Mouse (Mus musculus) R1 (cell line): ENCODE measurements around the gene Sf3b3.

ENCODE experiments used
- DNase-seq: peaks from one replicate; pipeline ENCODE4 v3.0.0-alpha.2; 2018; ENCODE audit warnings: low read depth, low spot score

The Sf3b3 gene

GRCm38 (mm10) chr8:110808495-110809472 is 37.8 kb downstream of the Sf3b3 start:
- DNase-seq, result peak; percentile 93

GRCm38 (mm10) chr8:110806146-110806545 is 40.4 kb downstream of the Sf3b3 start:
- DNase-seq, result no peak

GRCm38 (mm10) chr8:110805669-110806068 is 40.9 kb downstream of the Sf3b3 start, which contains the start of gene Il34:
Il34 (minus strand) TSS chr8:110805924.
- peak; percentile 79 for DNase-seq

- DNase-seq, result no peak
Observed at GRCm38 (mm10) chr8:110804825-110805514, 41.6 kb downstream of the Sf3b3 start.

- no peak for DNase-seq
Observed at GRCm38 (mm10) chr8:110803856-110804255, 42.7 kb downstream of the Sf3b3 start.

- no peak for DNase-seq
Observed at GRCm38 (mm10) chr8:110802988-110803387, 43.6 kb downstream of the Sf3b3 start.

GRCm38 (mm10) chr8:110797086-110797485 is 49.5 kb downstream of the Sf3b3 start:
- DNase-seq, result no peak

- DNase-seq, result no peak
Observed at GRCm38 (mm10) chr8:110794363-110794965, 52.1 kb downstream of the Sf3b3 start.

GRCm38 (mm10) chr8:110793936-110794335 is 52.7 kb downstream of the Sf3b3 start:
- DNase-seq, result no peak

GRCm38 (mm10) chr8:110793511-110793910 is 53.1 kb downstream of the Sf3b3 start:
- DNase-seq, result no peak

- DNase-seq, result no peak
Observed at GRCm38 (mm10) chr8:110792574-110793200, 53.9 kb downstream of the Sf3b3 start.

- no peak for DNase-seq
Observed at GRCm38 (mm10) chr8:110791164-110791563, 55.4 kb downstream of the Sf3b3 start.

GRCm38 (mm10) chr8:110790270-110790669 is 56.3 kb downstream of the Sf3b3 start:
- no peak for DNase-seq

- DNase-seq, result no peak
Observed at GRCm38 (mm10) chr8:110789571-110789970, 57.0 kb downstream of the Sf3b3 start.

GRCm38 (mm10) chr8:110788981-110789380 is 57.6 kb downstream of the Sf3b3 start:
- DNase-seq, result peak; percentile 68

GRCm38 (mm10) chr8:110787411-110787954 is 59.1 kb downstream of the Sf3b3 start:
- DNase-seq, result no peak

- DNase-seq, result no peak
Observed at GRCm38 (mm10) chr8:110786934-110787333, 59.7 kb downstream of the Sf3b3 start.

GRCm38 (mm10) chr8:110786501-110786900 is 60.1 kb downstream of the Sf3b3 start:
- peak; percentile 78 for DNase-seq

- no peak for DNase-seq
Observed at GRCm38 (mm10) chr8:110785366-110785765, 61.2 kb downstream of the Sf3b3 start.

GRCm38 (mm10) chr8:110779924-110780718 is 66.5 kb downstream of the Sf3b3 start:
- no peak for DNase-seq
